ENCODE assay signal across 32 mouse cellular contexts in the genomic region with DNA sequence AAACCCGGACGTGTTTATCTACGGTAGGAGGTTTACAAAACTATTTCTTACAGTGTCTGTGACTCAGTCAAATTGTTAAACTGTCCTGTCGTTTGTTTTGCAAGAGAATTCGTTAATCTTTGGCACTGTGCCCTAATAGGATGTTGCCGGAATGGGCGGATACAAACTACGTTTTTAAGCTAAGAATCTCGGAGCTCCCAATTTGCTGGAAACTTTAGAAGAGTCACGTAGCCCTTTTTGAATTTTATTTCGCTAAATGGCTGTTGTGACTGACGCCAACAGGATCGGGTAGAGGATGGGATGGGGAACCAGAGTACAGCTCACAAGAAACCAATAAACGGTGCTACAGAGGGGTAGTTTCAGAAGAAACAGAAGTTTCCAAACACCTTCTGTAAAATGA. TPM values are rescaled to one million over a fixed set of nuclear protein-coding genes. Genes with fewer than 3 reads are reported as not detected.
DNase-seq lines count a peak whose midpoint lies in the region; ATAC-seq and TF ChIP-seq lines count a peak whose summit lies in the region.
"Had no signal": no experiment of that assay in that cellular context is flagged by ENCODE, and none has a peak within 500 bp of the region (broad histone marks: within the 10 kb centered on the region; RNA-seq: fewer than 3 reads in every experiment).

No protein-coding gene starts in this region.

- no peak overlapping the region for H3K4me2 ChIP-seq in forebrain, postnatal 0 days (ENCODE audit: low read depth)
- no peak overlapping the region for H3K4me2 ChIP-seq in forebrain, embryonic 13.5 days
- no peak overlapping the region for H3K4me2 ChIP-seq in midbrain, embryonic 11.5 days
- H3K4me2 ChIP-seq in midbrain, embryonic 16.5 days (ENCODE audit: low read length) = no peak overlapping the region
- H3K4me2 ChIP-seq: embryonic facial prominence, embryonic 12.5 days; forebrain, embryonic 15.5 days; heart, embryonic 12.5 days; hindbrain, embryonic 14.5 days; limb, embryonic 15.5 days; lung, embryonic 15.5 days; midbrain, embryonic 15.5 days had no signal

- no peak for TF ChIP-seq CTCF in forebrain, postnatal 0 days (IDR thresholded peaks at IDR 0.05; ENCODE audit: low read depth)

- no peak overlapping the region for H3K27ac ChIP-seq in forebrain, postnatal 0 days (ENCODE audit: low read depth, low read length)
- H3K27ac ChIP-seq in forebrain, embryonic 13.5 days = no peak overlapping the region
- H3K27ac ChIP-seq in midbrain, embryonic 11.5 days (ENCODE audit: low read depth, low read length) = no peak overlapping the region
- H3K27ac ChIP-seq in midbrain, embryonic 16.5 days (ENCODE audit: low read length) = no peak overlapping the region
- no peak overlapping the region for H3K27ac ChIP-seq in embryonic facial prominence, embryonic 10.5 days (replicated peaks)
- H3K27ac ChIP-seq: embryonic facial prominence, embryonic 12.5 days; forebrain, embryonic 15.5 days; gastrocnemius, adult 2 months; hindbrain, embryonic 14.5 days; left cerebral cortex, adult 2 months; limb, embryonic 15.5 days; liver, embryonic 14.5 days; lung, embryonic 15.5 days; midbrain, embryonic 15.5 days had no signal

- no peak overlapping the region for H3K9ac ChIP-seq in forebrain, postnatal 0 days
- no peak overlapping the region for H3K9ac ChIP-seq in forebrain, embryonic 13.5 days
- no peak overlapping the region for H3K9ac ChIP-seq in midbrain, embryonic 11.5 days (ENCODE audit: low read length)
- H3K9ac ChIP-seq in midbrain, embryonic 16.5 days (ENCODE audit: low read depth, low read length) = no peak overlapping the region
- H3K9ac ChIP-seq: embryonic facial prominence, embryonic 12.5 days; forebrain, embryonic 15.5 days; heart, embryonic 12.5 days; hindbrain, embryonic 14.5 days; limb, embryonic 15.5 days; liver, embryonic 14.5 days; lung, embryonic 15.5 days; midbrain, embryonic 15.5 days had no signal

- peak; percentile 64 for DNase-seq in forebrain, postnatal 0 days
- DNase-seq in midbrain, embryonic 11.5 days (ENCODE audit: low spot score, missing footprints) = peak; percentile 95
- peak; percentile 34 for DNase-seq in 416B (ENCODE audit: low read depth)
- DNase-seq in embryonic facial prominence, embryonic 10.5 days (ENCODE audit: low spot score) = peak; percentile 27
- no peak for DNase-seq in ovary, postnatal 10 days (ENCODE audit: low spot score)
- DNase-seq: adrenal gland, postnatal 25 days; cerebellum, adult 2 months; gastrocnemius, adult 2 months; gastrocnemius, postnatal 36 days; kidney, adult 9 months; kidney, postnatal 10 days; right cerebral cortex, postnatal 4 days; thymus, postnatal 4 days had no signal

- no peak overlapping the region for H3K4me3 ChIP-seq in forebrain, postnatal 0 days (ENCODE audit: low read depth, low read length)
- no peak overlapping the region for H3K4me3 ChIP-seq in forebrain, embryonic 13.5 days
- no peak overlapping the region for H3K4me3 ChIP-seq in midbrain, embryonic 11.5 days (ENCODE audit: low read depth, low read length)
- no peak overlapping the region for H3K4me3 ChIP-seq in midbrain, embryonic 16.5 days (ENCODE audit: low read depth, low read length)
- H3K4me3 ChIP-seq in embryonic facial prominence, embryonic 10.5 days = no peak overlapping the region
- H3K4me3 ChIP-seq: embryonic facial prominence, embryonic 12.5 days; forebrain, embryonic 15.5 days; gastrocnemius, adult 2 months; left cerebral cortex, adult 2 months; limb, embryonic 15.5 days; lung, embryonic 15.5 days; midbrain, embryonic 15.5 days; myocyte had no signal

- peaks cover 84% of the 10 kb centered on the region for H3K27me3 ChIP-seq in forebrain, postnatal 0 days (ENCODE audit: insufficient read depth, low read length)
- peaks cover 93% of the 10 kb centered on the region for H3K27me3 ChIP-seq in forebrain, embryonic 13.5 days
- H3K27me3 ChIP-seq in midbrain, embryonic 11.5 days (ENCODE audit: control insufficient read depth, insufficient read depth, low read length) = peaks cover 85% of the 10 kb centered on the region
- peaks cover 75% of the 10 kb centered on the region for H3K27me3 ChIP-seq in midbrain, embryonic 16.5 days (ENCODE audit: control insufficient read depth, insufficient read depth, low read depth, low read length)
- peaks cover 99% of the 10 kb centered on the region for H3K27me3 ChIP-seq in embryonic facial prominence, embryonic 10.5 days (replicated peaks; ENCODE audit: low read depth, poor library complexity, severe bottlenecking)

- H3K4me1 ChIP-seq in forebrain, postnatal 0 days (ENCODE audit: insufficient read depth) = no peaks in the 10 kb centered on the region
- no peaks in the 10 kb centered on the region; the same call in 1 of the 2 replicates for H3K4me1 ChIP-seq in forebrain, embryonic 13.5 days
- no peaks in the 10 kb centered on the region for H3K4me1 ChIP-seq in midbrain, embryonic 11.5 days (ENCODE audit: control insufficient read depth, insufficient read depth, low read length)
- no peaks in the 10 kb centered on the region for H3K4me1 ChIP-seq in midbrain, embryonic 16.5 days (ENCODE audit: control insufficient read depth, insufficient read depth, low read length)
- no peaks in the 10 kb centered on the region for H3K4me1 ChIP-seq in embryonic facial prominence, embryonic 10.5 days
- H3K4me1 ChIP-seq: embryonic facial prominence, embryonic 12.5 days; forebrain, embryonic 15.5 days; lung, embryonic 15.5 days; midbrain, embryonic 15.5 days had no signal

- no peaks in the 10 kb centered on the region for H3K36me3 ChIP-seq in forebrain, postnatal 0 days (ENCODE audit: insufficient read depth)
- no peaks in the 10 kb centered on the region for H3K36me3 ChIP-seq in forebrain, embryonic 13.5 days (ENCODE audit: poor library complexity, severe bottlenecking)
- H3K36me3 ChIP-seq in midbrain, embryonic 11.5 days (ENCODE audit: control insufficient read depth, insufficient read depth, low read length) = no peaks in the 10 kb centered on the region
- H3K36me3 ChIP-seq in midbrain, embryonic 16.5 days (ENCODE audit: control insufficient read depth, insufficient read depth, low read length) = no peaks in the 10 kb centered on the region
- H3K36me3 ChIP-seq in embryonic facial prominence, embryonic 10.5 days (replicated peaks) = no peaks in the 10 kb centered on the region
- H3K36me3 ChIP-seq: embryonic facial prominence, embryonic 12.5 days; forebrain, embryonic 15.5 days; heart, embryonic 12.5 days; limb, embryonic 15.5 days; lung, embryonic 15.5 days; midbrain, embryonic 15.5 days had no signal

- no peak for ATAC-seq in forebrain, postnatal 0 days
- no peak for ATAC-seq in forebrain, embryonic 13.5 days
- ATAC-seq in midbrain, embryonic 11.5 days (ENCODE audit: low FRiP score) = no peak
- no peak for ATAC-seq in midbrain, embryonic 16.5 days
- ATAC-seq: intestine, postnatal 0 days had no signal

- 1% methylated on average over 14 of the region's 14 CpGs for WGBS in forebrain, postnatal 0 days
- WGBS in forebrain, embryonic 13.5 days = under 1% methylated on average over 14 of the region's 14 CpGs
- under 1% methylated on average over 14 of the region's 14 CpGs for WGBS in midbrain, embryonic 11.5 days
- 1% methylated on average over 14 of the region's 14 CpGs for WGBS in midbrain, embryonic 16.5 days
- 2% methylated on average over 14 of the region's 14 CpGs for WGBS in embryonic facial prominence, embryonic 10.5 days

- H3K9me3 ChIP-seq in forebrain, postnatal 0 days (ENCODE audit: low read length) = no peaks in the 10 kb centered on the region
- no peaks in the 10 kb centered on the region; the same call in 1 of the 2 replicates for H3K9me3 ChIP-seq in forebrain, embryonic 13.5 days (replicated peaks)
- H3K9me3 ChIP-seq in midbrain, embryonic 11.5 days (ENCODE audit: control insufficient read depth, low read length) = no peaks in the 10 kb centered on the region
- no peaks in the 10 kb centered on the region for H3K9me3 ChIP-seq in midbrain, embryonic 16.5 days (replicated peaks; ENCODE audit: control insufficient read depth, low read length, poor library complexity, severe bottlenecking)
- no peaks in the 10 kb centered on the region for H3K9me3 ChIP-seq in embryonic facial prominence, embryonic 10.5 days
- H3K9me3 ChIP-seq: embryonic facial prominence, embryonic 12.5 days; forebrain, embryonic 15.5 days; heart, embryonic 12.5 days; limb, embryonic 15.5 days; lung, embryonic 15.5 days; midbrain, embryonic 15.5 days had no signal

RNA-seq across cellular contexts. Expression of a gene that starts 20.4 kb away (rescaled TPM):
- total RNA-seq in forebrain, postnatal 0 days (2014; rRNA removed) = not detected in 2 replicates
- not detected in 2 replicates for polyA plus RNA-seq in forebrain, postnatal 0 days (2015; fragmentation: Nextera tagmentation; extraction: Ambion mirVana)
- not detected in 2 replicates for polyA plus RNA-seq in forebrain, embryonic 13.5 days (2015; fragmentation: Nextera tagmentation; extraction: Ambion mirVana)
- polyA plus RNA-seq in midbrain, embryonic 11.5 days (2014; fragmentation: Nextera tagmentation; extraction: Ambion mirVana) = not detected in 2 replicates
- polyA plus RNA-seq in midbrain, embryonic 16.5 days (2015; fragmentation: Nextera tagmentation; extraction: Ambion mirVana) = not detected in 2 replicates
- not detected in 2 replicates for polyA plus RNA-seq in embryonic facial prominence, embryonic 10.5 days (2016; fragmentation: Nextera tagmentation; extraction: Ambion mirVana)
- total RNA-seq: gastrocnemius, adult 2 months; gastrocnemius, postnatal 36 days; hematopoietic stem cell, adult 5-6 weeks; left cerebral cortex, adult 2 months; left cerebral cortex, postnatal 25 days; megakaryocyte-erythroid progenitor cell, adult 5-6 weeks had no signal
- polyA plus RNA-seq: cerebellum, adult 2 months; embryonic facial prominence, embryonic 12.5 days; forebrain, embryonic 15.5 days; heart, embryonic 12.5 days; heart, postnatal 0 days; hindbrain, embryonic 14.5 days; intestine, postnatal 0 days; limb, embryonic 15.5 days; liver, embryonic 14.5 days; lung, embryonic 15.5 days; midbrain, embryonic 15.5 days; myocyte; neural tube, embryonic 14.5 days; thymus, postnatal 0 days had no signal

RNA-seq across cellular contexts. Expression of a gene that starts 36.8 kb away (rescaled TPM):
- 0.54 and 1.5 TPM in 2 replicates for total RNA-seq in forebrain, postnatal 0 days (2014; rRNA removed)
- 2.0 and 2.3 TPM in 2 replicates for polyA plus RNA-seq in forebrain, postnatal 0 days (2015; fragmentation: Nextera tagmentation; extraction: Ambion mirVana)
- polyA plus RNA-seq in forebrain, embryonic 13.5 days (2015; fragmentation: Nextera tagmentation; extraction: Ambion mirVana) = 0.19 and 0.38 TPM in 2 replicates
- polyA plus RNA-seq in midbrain, embryonic 11.5 days (2014; fragmentation: Nextera tagmentation; extraction: Ambion mirVana) = 0.15 TPM in 1 of 2 replicates, not detected in the other
- polyA plus RNA-seq in midbrain, embryonic 16.5 days (2015; fragmentation: Nextera tagmentation; extraction: Ambion mirVana) = 0.70 and 0.87 TPM in 2 replicates
- 0.88 and 1.2 TPM in 2 replicates for polyA plus RNA-seq in embryonic facial prominence, embryonic 10.5 days (2016; fragmentation: Nextera tagmentation; extraction: Ambion mirVana)
- total RNA-seq: hematopoietic stem cell, adult 5-6 weeks; megakaryocyte-erythroid progenitor cell, adult 5-6 weeks had no signal
- polyA plus RNA-seq: myocyte had no signal
